Mouse (Mus musculus) MEL (cell line): Measurements from ENCODE around the gene Foxn4. TPM values are rescaled to one million over a fixed set of nuclear protein-coding genes. Genes with fewer than 3 reads are reported as not detected.

Experiments used
- DNase-seq: peaks from one replicate; pipeline ENCODE4 v3.0.0; 2011; ENCODE audit warnings: low read depth, low spot score
- H3K27ac ChIP-seq: 2 replicates; pipeline ENCODE4 v1.5.1; 2012; ENCODE audit warnings: low read depth, mild to moderate bottlenecking, control low read depth, low read length, moderate library complexity; ENCODE audit not compliant: control insufficient read depth
- H3K27me3 ChIP-seq, 2 experiments: fragments of 150-350 bp in 1 of 2; sonication (generic) in 1 of 2; 2 replicates each; pipeline ENCODE4 v1.6.1; 2012; ENCODE audit warnings: low read length in 2 of 2, mild to moderate bottlenecking in 2 of 2, improper control_type of control experiment in 1 of 2, moderate library complexity in 1 of 2; ENCODE audit not compliant: insufficient read depth in 2 of 2, control insufficient read depth in 1 of 2
- H3K36me3 ChIP-seq, 2 experiments: 2 replicates each; pipeline ENCODE4 v1.6.1; 2012 to 2014; ENCODE audit warnings: low read length in 2 of 2, improper control_type of control experiment in 1 of 2, inconsistent platforms in 1 of 2, mild to moderate bottlenecking in 1 of 2; ENCODE audit not compliant: insufficient read depth in 2 of 2, control insufficient read depth in 1 of 2
- H3K4me1 ChIP-seq, 2 experiments: fragments of 150-350 bp in 1 of 2; sonication (generic) in 1 of 2; 2 replicates each; pipeline ENCODE4 v1.6.1; 2012; ENCODE audit warnings: low read length in 2 of 2, improper control_type of control experiment in 1 of 2, mild to moderate bottlenecking in 1 of 2; ENCODE audit not compliant: insufficient read depth in 2 of 2, control insufficient read depth in 1 of 2
- H3K4me3 ChIP-seq, 2 experiments: fragments of 150-350 bp in 1 of 2; sonication (generic) in 1 of 2; 2 replicates each; pipeline ENCODE4 v1.5.1; 2012; ENCODE audit warnings: low read depth in 2 of 2, low read length in 2 of 2, mild to moderate bottlenecking in 2 of 2, moderate library complexity in 2 of 2, control low read depth in 1 of 2, improper control_type of control experiment in 1 of 2; ENCODE audit not compliant: control insufficient read depth in 1 of 2, insufficient read depth in 1 of 2
- H3K79me2 ChIP-seq: 2 replicates; pipeline ENCODE4 v1.6.1; 2012; ENCODE audit warnings: mild to moderate bottlenecking, low read length, moderate library complexity; ENCODE audit not compliant: control insufficient read depth, poor library complexity, insufficient read depth
- H3K9ac ChIP-seq: 2 replicates; pipeline ENCODE4 v1.6.1; 2012; ENCODE audit warnings: low read depth, mild to moderate bottlenecking, control low read depth, low read length, moderate library complexity; ENCODE audit not compliant: control insufficient read depth, poor library complexity, severe bottlenecking
- H3K9me3 ChIP-seq: fragments of 150-350 bp; sonication (generic); replicated peaks from 2 replicates; pipeline ENCODE4 v1.6.1; 2012; ENCODE audit warnings: mild to moderate bottlenecking, low read length, improper control_type of control experiment, moderate library complexity; ENCODE audit not compliant: insufficient read depth
- BHLHE40 ChIP-seq: IDR thresholded peaks from 2 replicates; pipeline ENCODE4 v1.6.1; 2012; ENCODE audit warnings: low read depth, mild to moderate bottlenecking, inconsistent platforms, low read length, improper control_type of control experiment, borderline replicate concordance
- CTCF ChIP-seq, 3 experiments: IDR thresholded peaks in 2 of 3; conservative IDR thresholded peaks in 1 of 3; 2 replicates each; pipeline ENCODE4 v1.5.1; 2011 to 2012; ENCODE audit warnings: low read length in 3 of 3, low read depth in 2 of 3, mild to moderate bottlenecking in 2 of 3, improper control_type of control experiment in 1 of 3, inconsistent platforms in 1 of 3, mixed read lengths in 1 of 3, moderate library complexity in 1 of 3; ENCODE audit not compliant: control insufficient read depth in 1 of 3, insufficient read depth in 1 of 3, poor library complexity in 1 of 3, severe bottlenecking in 1 of 3
- GABPA ChIP-seq: IDR thresholded peaks from 2 replicates; pipeline ENCODE4 v1.6.1; 2012; ENCODE audit warnings: low read depth, mild to moderate bottlenecking, inconsistent platforms, low read length, improper control_type of control experiment, moderate library complexity
- KAT2A ChIP-seq: conservative IDR thresholded peaks from 2 replicates; pipeline ENCODE4 v1.6.1; 2012; ENCODE audit warnings: low read depth, low read length, improper control_type of control experiment, inconsistent platforms
- MAFK ChIP-seq: IDR thresholded peaks from 2 replicates; pipeline ENCODE4 v1.6.1; 2011; ENCODE audit warnings: low read depth, mild to moderate bottlenecking, low read length, improper control_type of control experiment, borderline replicate concordance
- MAX ChIP-seq: IDR thresholded peaks from 2 replicates; pipeline ENCODE4 v1.6.1; 2011; ENCODE audit warnings: low read length, improper control_type of control experiment
- NELFE ChIP-seq: IDR thresholded peaks from 2 replicates; pipeline ENCODE4 v1.6.1; 2011; ENCODE audit warnings: low read depth, low read length, improper control_type of control experiment
- POLR2AphosphoS5 ChIP-seq: IDR thresholded peaks from 2 replicates; pipeline ENCODE4 v1.6.1; 2012; ENCODE audit warnings: low read depth, borderline replicate concordance, mild to moderate bottlenecking, inconsistent platforms, low read length, moderate library complexity, mixed read lengths
- SMC3 ChIP-seq: IDR thresholded peaks from 2 replicates; pipeline ENCODE4 v1.6.1; 2011; ENCODE audit warnings: low read depth, low read length, improper control_type of control experiment
- TAL1 ChIP-seq: IDR thresholded peaks from 2 replicates; pipeline ENCODE4 v1.6.1; 2012; ENCODE audit warnings: mild to moderate bottlenecking, inconsistent platforms, low read length, moderate library complexity, mixed read lengths
- TBP ChIP-seq: IDR thresholded peaks from 2 replicates; pipeline ENCODE4 v1.8.0; 2011; ENCODE audit warnings: low read depth, low read length, improper control_type of control experiment
- UBTF ChIP-seq: IDR thresholded peaks from 2 replicates; pipeline ENCODE4 v1.6.1; 2012; ENCODE audit warnings: low read depth, mild to moderate bottlenecking, inconsistent platforms, low read length, improper control_type of control experiment, moderate library complexity, borderline replicate concordance; ENCODE audit not compliant: insufficient read depth
- USF2 ChIP-seq, 2 experiments: IDR thresholded peaks; 2 replicates each; pipeline ENCODE4 v1.6.1; 2011 to 2012; ENCODE audit warnings: improper control_type of control experiment in 2 of 2, low read length in 2 of 2, borderline replicate concordance in 1 of 2, inconsistent platforms in 1 of 2, low read depth in 1 of 2, mild to moderate bottlenecking in 1 of 2; ENCODE audit not compliant: insufficient read depth in 1 of 2
- ZKSCAN1 ChIP-seq: IDR thresholded peaks from 2 replicates; pipeline ENCODE4 v1.6.1; 2012; ENCODE audit warnings: low read depth, mild to moderate bottlenecking, inconsistent platforms, low read length, improper control_type of control experiment, moderate library complexity
- ZMIZ1 ChIP-seq: IDR thresholded peaks from 2 replicates; pipeline ENCODE4 v1.6.1; 2012; ENCODE audit warnings: low read depth, mild to moderate bottlenecking, inconsistent platforms, low read length, improper control_type of control experiment, moderate library complexity
- polyA plus RNA-seq, 2 experiments: library from polyadenylated mRNA; stranded (reverse) in 1 of 2; unstranded in 1 of 2; fragments of >175 nt in 1 of 2; fragments of >200 nt in 1 of 2; gene quantifications; 2 replicates each; pipeline versions ENCODE4 v1.2.1 to v1.2.4; 2012; ENCODE audit warnings: low replicate concordance in 2 of 2, low read depth in 1 of 2; ENCODE audit not compliant: insufficient read length in 2 of 2, insufficient read depth in 1 of 2, missing spikeins in 1 of 2
- total RNA-seq: library from RNA; depleted of rRNA; stranded (reverse); fragments of 300-350 nt; gene quantifications from 2 replicates; pipeline ENCODE4 v1.2.3, GENCODE M21; 2012

Foxn4 gene
- total and polyA plus RNA-seq, 3 experiments: 0.07 TPM; not detected in 2

DNA sequence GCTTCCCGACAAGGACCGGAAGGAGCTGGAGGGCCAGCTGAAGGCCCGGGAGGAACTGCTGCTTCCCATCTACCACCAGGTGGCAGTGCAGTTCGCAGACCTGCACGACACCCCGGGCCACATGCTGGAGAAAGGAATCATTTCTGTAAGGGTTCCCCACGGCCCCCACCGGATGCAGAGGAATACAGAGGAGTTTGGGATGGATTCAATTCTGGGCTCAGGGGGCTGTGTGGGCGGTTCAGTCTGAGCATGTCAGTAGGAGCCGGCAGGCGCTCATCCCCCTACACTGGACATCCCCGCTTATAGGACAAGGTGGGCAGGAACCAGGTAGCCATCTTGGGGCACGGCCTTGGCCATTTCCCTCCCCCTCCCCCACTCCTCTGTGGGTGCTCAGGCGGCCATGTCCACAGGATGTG lies 25.4 kb downstream of the Foxn4 start (continued):
- TF ChIP-seq TBP (no peak), NELFE (no peak), USF2 (IDR thresholded peaks at IDR 0.05; ENCODE audit: borderline replicate concordance in 1 of 2, insufficient read depth in 1 of 2, low read depth in 1 of 2, low read length in 2 of 2) (no peak), MAFK (no peak), ZKSCAN1 (no peak), MAX (no peak), UBTF (no peak), BHLHE40 (no peak)

DNA sequence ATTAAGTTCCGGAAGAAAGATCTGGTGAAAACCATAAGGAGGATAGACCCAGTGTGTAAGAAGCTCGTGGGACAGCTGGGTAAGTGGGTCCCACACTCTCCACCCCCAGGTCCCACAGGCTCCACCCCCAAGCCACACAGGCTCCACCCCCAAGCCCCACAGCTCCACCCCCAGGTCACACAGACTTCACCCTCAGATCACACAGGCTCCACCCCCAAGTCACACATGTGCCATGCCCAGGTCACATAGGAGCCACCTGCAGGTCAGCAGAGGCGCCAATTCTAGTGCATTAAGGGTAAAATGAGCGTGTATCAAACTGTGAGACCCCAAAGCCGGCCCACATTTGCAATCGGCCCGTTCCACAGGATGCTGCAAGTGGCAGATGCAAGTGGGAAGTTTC lies 27.1 kb downstream of the Foxn4 start:
- Histone ChIP-seq H3K9ac (no peak overlapping the region), H3K79me2 (no peaks in the 10 kb centered on the region), H3K27ac (no peak overlapping the region), H3K9me3 (no peaks in the 10 kb centered on the region), H3K4me1 (peaks cover 0 to 4% of the 10 kb centered on the region in 2 experiments; a peak in 1 of 4 replicates), H3K36me3 (no peaks in the 10 kb centered on the region), H3K27me3 (no peaks in the 10 kb centered on the region), H3K4me3 (no peak overlapping the region)
- TF ChIP-seq CTCF (IDR thresholded peaks at IDR 0.05 in 2 of 3, conservative IDR thresholded peaks at IDR 0.05 in 1 of 3; ENCODE audit: control insufficient read depth in 1 of 3, insufficient read depth in 1 of 3, low read depth in 2 of 3, low read length in 3 of 3, poor library complexity in 1 of 3, severe bottlenecking in 1 of 3): peak in 1 of 3 experiments; percentile 1; a peak in 1 of 6 replicates
- TF ChIP-seq GABPA: no peak
- TF ChIP-seq KAT2A: no peak
- TF ChIP-seq TAL1: no peak
- 0 out of 2 replicates have a peak, but pooled peaks have one; percentile 23 for TF ChIP-seq SMC3
- peak; percentile 28 for DNase-seq

DNA sequence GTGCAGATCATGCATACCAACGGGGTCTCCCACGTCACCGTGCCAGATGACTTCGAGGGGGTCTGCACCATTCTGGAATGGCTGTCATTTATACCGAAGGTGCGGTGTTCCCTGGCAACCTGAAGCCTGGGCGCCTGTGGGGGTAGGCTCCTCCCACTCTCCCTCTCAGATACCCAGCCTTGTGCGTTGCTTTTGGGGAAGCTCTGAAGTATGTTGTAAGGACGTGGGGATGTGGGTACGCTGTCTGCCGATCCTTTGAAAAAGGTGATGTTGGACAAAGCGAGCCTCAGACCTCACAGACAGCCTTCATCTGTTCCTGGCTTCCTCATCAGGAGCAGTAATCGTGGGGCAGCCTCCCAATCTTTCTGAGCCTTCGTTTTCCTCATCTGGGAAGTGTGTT lies 33.9 kb downstream of the Foxn4 start:
- no peaks in the 10 kb centered on the region for H3K79me2 ChIP-seq
- H3K36me3 ChIP-seq: no peaks in the 10 kb centered on the region
- no peak overlapping the region for H3K9ac ChIP-seq
- no peaks in the 10 kb centered on the region for H3K27me3 ChIP-seq
- no peak for TF ChIP-seq POLR2AphosphoS5
- TF ChIP-seq MAFK: no peak
- TF ChIP-seq TAL1: no peak
- TF ChIP-seq ZMIZ1: no peak
- no peaks in the 10 kb centered on the region for H3K9me3 ChIP-seq
- no peaks in the 10 kb centered on the region for H3K4me1 ChIP-seq
- H3K4me3 ChIP-seq: no peak overlapping the region
- H3K27ac ChIP-seq: no peak overlapping the region
- DNase-seq: no peak
